Mouse (Mus musculus) liver, postnatal 0 days (tissue): Measurements from ENCODE around the gene Tuba3a.

Source experiments
- CTCF ChIP-seq: sonication (generic); IDR thresholded peaks from 2 replicates; pipeline ENCODE4 v1.5.1; 2016; ENCODE audit warnings: antibody characterized with exemption, low read depth
- EP300 ChIP-seq: IDR thresholded peaks from 2 replicates; pipeline ENCODE4 v1.6.1; 2016; ENCODE audit warnings: antibody characterized with exemption, low read depth, mild to moderate bottlenecking

GRCm38 (mm10) chr6:125314231-125314563 is 28.4 kb upstream of the Tuba3a start:
- TF ChIP-seq CTCF (no peak), EP300 (no peak)
